Mouse (Mus musculus) gastrocnemius, postnatal 25 days (tissue): Measurements from ENCODE around the gene Cacna2d2. TPM values are rescaled to one million over a fixed set of nuclear protein-coding genes. Genes with fewer than 3 reads are reported as not detected.
"Not testable (repeated sequence)": the region's sequence is repeated elsewhere in the genome, so short reads cannot be mapped to it uniquely, and the experiment has no call there.

Experiments used
- DNase-seq: peaks from one replicate; pipeline ENCODE4 v3.0.0; 2022
- total RNA-seq, 2 experiments: library from RNA; stranded (reverse); gene quantifications; 1 replicate in 1 of 2; 2 replicates in 1 of 2; pipeline ENCODE4 v1.2.3; 2021

The Cacna2d2 gene
- total RNA-seq, 2 experiments from 2014 or later: 0.83 to 0.84 TPM

DNA sequence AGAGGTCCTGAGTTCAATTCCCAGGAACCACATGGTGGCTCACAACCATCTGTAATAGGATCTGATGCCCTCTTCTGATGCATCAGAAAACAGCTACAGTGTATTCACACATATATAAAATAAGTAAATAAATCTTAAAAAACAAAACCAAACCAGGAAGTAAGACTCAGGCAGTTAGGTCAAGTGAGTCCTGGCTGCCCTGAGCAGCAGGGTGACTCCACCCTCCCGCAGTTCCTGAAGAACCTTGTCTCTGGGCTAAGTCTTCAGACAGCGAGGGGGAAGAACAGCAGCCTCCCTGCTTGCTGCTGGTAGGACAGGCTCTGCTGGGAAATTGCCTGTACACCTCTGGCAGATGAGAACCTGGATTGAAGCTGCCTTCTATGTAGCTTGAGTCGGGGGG is 156.9 kb downstream of the Cacna2d2 start:
- DNase-seq: no peak

GRCm38 (mm10) chr9:107563029-107563581 is 163.7 kb downstream of the Cacna2d2 start, which contains the start of gene Tusc2:
Tusc2 (plus strand) TSS chr9:107563255.
- peak; percentile 95 for DNase-seq

DNA sequence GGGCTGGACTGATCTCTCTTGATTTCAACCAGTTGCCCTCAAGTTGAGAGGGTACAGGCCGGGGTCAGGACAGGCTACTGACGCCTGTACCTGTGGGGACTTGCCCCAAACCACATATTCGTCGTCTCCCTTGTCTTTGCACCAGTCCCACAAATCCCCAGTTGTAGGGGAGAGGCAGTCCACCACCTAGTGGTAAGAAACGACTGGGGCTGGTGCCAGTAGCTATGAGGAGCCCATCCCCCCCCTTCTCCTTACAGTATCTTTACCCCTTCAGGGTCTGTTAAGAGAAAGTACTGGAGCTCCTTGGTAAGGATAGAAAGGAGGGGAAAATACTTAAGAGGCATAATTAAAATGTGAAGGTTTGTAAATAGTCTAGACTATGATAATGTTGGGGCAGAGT is 166.1 kb downstream of the Cacna2d2 start:
- not testable (repeated sequence) for DNase-seq

GRCm38 (mm10) chr9:107566041-107566709 is 166.8 kb downstream of the Cacna2d2 start:
- no peak for DNase-seq

GRCm38 (mm10) chr9:107566855-107567254 is 167.4 kb downstream of the Cacna2d2 start:
- DNase-seq: peak; percentile 62

DNA sequence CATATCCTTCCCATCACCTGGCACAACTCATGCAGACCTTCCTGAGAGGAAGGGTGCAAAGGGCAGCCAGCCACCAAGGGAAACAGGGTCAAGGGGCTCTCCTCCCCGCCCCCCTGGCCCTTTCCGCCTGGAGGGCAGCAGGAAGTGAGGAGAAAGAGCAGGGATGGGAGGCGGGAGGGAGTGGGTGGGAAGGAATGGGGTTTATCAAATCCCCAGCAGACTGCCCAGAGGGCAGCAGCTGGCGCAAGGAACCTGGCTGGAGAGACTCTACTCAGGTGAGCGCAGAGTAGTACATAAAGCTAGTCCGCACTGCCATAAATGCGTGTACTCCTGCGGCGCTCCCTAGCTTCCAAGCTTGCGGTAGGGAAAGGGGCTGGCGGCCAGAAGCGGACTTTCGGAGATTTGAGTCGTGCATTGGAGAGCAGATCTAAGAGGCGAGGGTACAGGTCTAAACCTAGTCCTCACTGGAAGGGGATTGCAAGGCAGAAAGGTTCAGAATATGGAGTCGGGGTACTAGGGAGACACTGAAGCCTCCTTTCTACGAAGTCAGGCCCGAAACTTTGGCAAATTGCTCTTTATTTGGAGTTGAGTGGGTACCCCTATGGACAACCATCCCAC is 168.4 kb downstream of the Cacna2d2 start, which contains the start of gene Hyal2:
Gene Hyal2, plus strand, starts transcription at position 244 of the 618 bp plus-strand sequence.
- DNase-seq: no peak

DNA sequence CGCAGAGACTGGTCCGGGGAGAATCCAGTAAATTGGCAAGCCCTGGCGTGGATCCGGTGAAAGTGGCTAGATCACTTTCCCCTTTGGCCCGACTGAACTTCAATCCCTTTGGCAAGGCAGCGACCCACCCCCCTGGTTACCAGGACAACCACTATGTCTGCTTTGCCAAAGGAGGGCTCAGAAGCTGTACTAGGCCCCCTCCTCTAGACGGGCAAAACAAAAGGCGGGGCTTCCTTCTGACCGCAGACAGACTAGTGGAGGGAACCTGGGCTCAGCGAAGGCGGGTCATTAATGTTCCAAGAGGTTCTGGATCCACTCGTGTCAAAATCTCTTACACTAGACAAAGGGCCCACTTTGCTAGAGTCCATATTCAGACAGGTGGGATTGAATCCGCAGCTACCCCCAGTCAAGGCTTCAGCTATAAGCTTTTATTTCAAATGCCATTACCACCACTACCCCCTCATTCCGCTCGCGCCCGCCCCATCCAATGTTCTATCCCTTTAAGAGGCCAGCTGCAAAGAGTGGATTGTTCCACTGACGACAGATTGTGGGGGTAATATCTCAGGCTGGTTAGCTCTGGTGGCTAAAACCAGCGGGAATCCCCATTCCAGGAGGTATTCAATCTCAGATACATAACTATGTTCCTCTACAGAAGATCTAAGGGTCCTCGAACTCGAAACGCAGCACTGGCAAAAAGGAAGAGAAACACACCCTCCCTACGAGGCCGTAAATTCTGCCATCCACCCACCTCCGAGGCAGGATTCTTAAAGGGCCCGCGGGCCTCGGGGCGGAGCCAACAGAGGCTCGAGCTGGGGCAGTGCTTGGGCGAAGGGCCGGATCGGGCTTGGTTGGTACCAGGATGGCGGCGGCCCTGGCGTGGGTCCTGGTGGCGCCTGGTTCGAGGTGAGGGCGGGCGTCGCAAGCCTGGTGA is 169.2 kb downstream of the Cacna2d2 start:
- DNase-seq: peak; percentile 84

GRCm38 (mm10) chr9:107569270-107569669 is 169.9 kb downstream of the Cacna2d2 start:
- DNase-seq: no peak

GRCm38 (mm10) chr9:107570016-107570415 is 170.6 kb downstream of the Cacna2d2 start:
- DNase-seq: no peak

DNA sequence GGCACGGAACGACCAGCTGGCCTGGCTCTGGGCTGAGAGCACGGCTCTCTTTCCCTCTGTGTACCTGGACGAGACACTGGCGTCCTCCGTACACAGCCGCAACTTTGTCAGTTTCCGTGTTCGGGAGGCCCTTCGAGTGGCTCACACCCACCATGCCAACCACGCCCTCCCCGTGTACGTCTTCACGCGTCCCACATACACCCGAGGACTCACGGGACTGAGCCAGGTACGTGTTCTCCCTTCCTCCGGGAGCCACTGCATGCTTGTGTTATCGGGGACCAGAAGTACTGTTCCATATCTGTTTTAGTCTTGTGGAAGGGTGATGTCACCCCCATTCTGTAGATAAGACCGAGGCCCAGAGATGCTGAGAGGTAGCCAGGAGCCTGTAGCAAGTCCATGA is 171.4 kb downstream of the Cacna2d2 start:
- DNase-seq: no peak

DNA sequence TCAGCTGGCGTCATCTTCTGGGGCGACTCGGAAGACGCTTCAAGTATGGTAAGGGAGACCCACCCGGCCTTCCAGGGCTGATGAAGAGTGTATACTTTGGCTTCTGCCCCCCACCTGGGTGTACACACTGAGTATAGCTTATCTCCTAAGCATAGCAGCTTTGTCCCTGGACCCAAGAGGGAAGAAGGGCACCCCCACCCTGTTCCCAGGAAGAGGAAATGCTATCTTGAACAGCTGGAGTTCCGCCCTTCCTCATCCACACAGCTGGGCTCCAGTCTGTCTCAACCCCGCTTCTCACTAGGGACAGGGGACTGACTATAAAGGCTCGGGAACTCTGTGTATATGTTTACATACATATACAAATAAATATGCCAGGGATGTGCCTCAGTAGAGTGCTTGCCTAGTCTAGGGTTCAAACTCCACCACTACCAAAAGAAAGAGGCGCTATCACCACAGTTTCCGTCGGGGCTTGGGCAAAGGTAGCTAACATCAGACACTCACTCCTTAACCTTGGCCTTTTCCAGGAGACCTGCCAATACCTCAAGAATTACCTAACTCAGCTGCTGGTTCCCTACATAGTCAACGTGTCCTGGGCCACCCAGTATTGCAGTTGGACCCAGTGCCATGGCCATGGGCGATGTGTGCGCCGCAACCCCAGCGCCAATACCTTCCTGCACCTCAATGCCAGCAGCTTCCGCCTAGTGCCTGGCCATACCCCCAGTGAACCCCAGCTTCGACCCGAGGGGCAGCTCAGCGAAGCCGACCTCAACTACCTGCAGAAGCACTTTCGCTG is 172.3 kb downstream of the Cacna2d2 start:
- no peak for DNase-seq

- no peak for DNase-seq
Measured at GRCm38 (mm10) chr9:107572327-107572662, 172.9 kb downstream of the Cacna2d2 start.

- DNase-seq: not testable (repeated sequence)
Measured at GRCm38 (mm10) chr9:107573774-107574173, 174.4 kb downstream of the Cacna2d2 start.

GRCm38 (mm10) chr9:107575579-107576356 is 176.4 kb downstream of the Cacna2d2 start:
- DNase-seq: no peak

DNA sequence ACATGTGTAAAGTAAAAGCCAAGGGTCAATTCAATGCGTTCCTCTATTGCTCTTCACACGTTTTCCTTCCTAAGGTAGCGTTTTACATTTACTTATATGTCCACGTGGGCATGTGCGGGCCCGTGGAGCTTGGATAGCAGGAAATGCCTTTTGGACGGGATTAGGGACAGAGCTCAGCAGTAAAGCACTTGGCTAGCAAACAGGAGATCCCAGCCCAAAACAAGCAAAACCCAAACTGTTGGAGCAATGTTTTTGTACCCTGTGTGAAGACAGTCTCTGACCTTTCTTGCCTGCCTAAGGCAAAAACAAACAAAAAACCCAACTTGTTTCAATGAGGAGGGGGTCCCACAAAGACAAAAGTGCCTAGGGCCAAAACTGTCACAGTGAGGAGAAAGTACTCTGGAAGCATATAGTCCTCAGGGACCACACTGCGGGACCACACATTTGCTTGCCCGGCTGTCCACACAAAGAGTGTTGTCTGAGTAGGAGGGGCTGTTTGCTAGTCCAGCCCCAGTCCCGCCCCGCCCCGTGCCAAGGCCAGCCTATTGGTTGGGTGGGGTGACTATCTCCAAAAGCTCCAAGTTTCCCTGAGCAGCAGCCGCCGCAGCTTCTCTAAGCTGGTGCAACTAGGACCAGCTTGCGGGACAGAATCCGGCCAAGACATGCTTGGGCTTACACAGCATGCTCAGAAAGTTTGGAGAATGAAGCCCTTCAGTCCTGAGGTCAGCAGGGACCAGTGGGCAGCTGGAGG is 177.1 kb downstream of the Cacna2d2 start, which contains the start of gene Hyal1:
Gene Hyal1, plus strand, starts transcription at position 571 of the 751 bp plus-strand sequence.
- peak; percentile 87 for DNase-seq

GRCm38 (mm10) chr9:107577871-107578270 is 178.5 kb downstream of the Cacna2d2 start:
- no peak for DNase-seq

- no peak for DNase-seq
Measured at GRCm38 (mm10) chr9:107578587-107578986, 179.2 kb downstream of the Cacna2d2 start, which contains the start of gene Naa80. Naa80 (plus strand) TSS chr9:107578887.
